Mouse (Mus musculus) fat pad, adult 2 months (tissue): ENCODE results near the gene Mettl24.
"Not testable (repeated sequence)": the region's sequence is repeated elsewhere in the genome, so short reads cannot be mapped to it uniquely, and the experiment has no call there.

Experiments used
- DNase-seq: peaks from one replicate; pipeline ENCODE4 v3.0.0-alpha.2; 2011; ENCODE audit warnings: low read depth, low spot score; ENCODE audit errors: extremely low read depth

Gene Mettl24

DNA sequence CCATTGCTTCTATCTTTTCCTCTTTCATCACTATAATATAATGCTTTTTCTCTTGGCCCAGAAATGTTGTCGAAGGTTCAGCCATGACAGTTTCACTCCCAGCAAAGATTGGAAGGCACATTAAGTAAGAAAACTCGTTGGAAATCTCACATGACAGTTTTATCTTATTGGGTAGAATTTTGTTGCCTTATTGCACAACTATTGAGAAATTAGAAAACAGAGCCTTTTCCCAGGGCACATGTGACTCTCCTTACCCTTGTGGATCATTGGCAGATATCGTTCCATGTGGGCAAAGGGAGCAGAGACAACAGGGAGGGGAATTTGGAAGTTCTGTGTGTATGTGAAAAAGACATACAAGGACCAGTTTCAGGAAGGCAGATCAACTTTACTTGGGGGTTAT, 107.3 kb downstream of the Mettl24 start:
- DNase-seq: no peak

DNA sequence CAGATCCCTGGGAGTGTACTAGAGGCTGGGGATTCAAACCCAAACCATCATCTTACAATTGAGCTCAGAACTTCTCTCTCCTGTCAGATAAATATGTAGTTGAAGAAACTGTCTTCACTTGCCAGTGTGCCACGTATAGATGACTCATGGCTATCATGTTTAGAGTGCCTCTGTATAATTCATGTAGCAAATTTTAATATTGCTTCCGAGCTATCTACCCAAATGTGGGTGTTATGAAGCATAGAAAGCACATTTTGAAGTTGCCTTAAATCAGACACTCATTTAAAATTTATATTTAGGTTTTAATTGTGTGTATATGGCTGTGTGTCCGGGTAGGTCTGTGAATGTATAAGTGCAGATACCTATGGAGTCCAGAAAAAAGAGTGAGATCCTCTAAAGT, 109.0 kb downstream of the Mettl24 start:
- no peak for DNase-seq

DNA sequence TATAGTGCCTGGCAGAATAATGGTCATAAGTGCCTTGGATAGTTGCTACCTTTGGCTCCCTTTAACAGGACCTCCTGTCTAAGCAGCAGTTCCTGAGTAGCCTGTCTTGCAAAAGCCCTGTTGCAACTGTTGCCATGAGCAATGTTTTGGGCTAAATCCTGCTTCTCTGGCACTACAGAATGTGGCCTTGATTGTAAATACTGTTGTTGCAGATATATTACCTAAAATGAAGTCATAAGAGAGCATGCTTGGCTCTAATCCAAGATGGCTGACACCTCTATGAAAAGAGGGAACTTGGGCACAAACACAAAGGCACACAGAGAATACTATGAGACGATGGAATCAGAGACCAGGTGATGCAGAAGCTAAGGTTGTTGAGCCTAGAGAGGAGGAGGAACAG, 122.1 kb downstream of the Mettl24 start:
- DNase-seq: no peak

DNA sequence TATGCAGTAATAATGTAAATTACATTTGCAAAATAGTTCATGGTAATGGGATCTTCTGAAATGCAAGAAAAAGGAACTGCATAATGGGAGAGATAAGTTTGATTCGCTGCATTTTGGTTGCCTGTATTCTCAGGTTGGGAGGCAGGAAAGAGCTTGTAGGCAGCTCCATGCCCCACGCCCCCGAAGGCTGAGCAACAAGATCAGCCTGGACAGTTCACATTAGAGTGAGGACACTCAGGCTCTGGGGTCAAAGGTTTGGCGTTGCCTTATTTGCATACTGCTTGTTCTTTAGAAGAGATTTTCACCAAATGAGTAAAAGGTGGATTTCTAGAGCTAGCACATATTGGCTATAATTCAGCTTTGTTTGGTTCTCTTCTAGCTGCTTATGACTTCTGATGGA, 123.1 kb downstream of the Mettl24 start:
- no peak for DNase-seq

DNA sequence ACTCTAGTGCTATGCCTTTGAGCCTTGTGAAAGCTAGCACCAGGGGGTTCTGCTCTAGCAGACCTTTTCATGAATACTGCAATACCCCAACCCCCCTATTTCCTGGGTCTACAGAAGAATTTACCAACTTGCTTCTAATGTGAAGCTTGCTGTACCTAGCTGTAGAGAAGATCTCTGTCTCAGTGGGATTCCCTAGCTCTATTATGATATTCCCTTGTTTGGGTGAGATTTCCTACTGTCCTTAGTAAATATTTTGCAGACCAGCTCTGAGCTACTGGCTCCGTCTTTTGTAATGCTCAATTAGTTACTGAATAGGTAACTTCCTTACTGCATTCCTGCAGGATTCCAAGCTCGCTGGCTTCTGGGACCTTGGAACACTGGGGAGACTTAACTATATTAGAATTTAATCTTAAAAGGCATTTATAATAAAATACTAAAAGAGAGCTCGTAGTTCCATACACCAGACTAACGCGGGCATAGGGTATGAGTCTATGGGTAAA, 126.4 kb downstream of the Mettl24 start:
- not testable (repeated sequence) for DNase-seq

DNA sequence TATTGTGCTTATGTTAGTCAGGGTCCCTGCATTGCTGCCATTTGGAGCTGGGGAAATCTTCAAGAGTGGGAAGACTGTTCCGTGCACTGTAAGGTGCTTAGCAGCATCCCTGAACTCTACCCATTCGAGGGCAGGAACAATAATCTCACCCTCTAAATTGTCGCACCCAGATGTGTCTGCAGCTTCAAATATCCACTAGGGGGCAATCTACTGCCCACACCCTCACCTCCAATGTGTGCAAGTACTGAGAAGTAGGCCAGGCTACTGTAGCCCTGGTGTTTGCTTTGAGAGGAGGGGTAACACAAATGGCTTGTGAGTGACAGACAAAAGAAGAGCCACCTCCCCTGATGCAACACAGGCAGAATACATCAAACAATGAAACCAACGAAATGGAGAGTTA, 130.5 kb downstream of the Mettl24 start:
- no peak for DNase-seq

DNA sequence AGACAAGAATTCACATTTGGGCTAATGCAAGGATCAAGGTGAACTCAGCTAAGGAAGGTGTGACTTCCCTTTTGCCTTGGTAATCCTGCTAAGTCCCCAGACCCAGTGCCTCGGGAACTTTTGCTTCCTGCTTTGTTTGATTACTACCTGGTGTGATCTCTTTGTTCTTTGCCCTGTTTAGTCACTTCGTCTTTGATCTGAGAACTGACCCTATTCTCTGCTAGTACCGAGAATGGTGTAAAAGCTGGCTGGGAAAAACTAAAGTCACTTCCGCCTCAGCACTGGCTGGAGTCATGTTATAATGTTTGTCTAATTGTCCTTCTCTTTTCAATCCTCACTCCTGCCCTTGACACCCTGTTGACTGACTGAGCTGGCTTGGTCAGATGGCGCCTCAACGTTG, 133.4 kb downstream of the Mettl24 start:
- DNase-seq: no peak

DNA sequence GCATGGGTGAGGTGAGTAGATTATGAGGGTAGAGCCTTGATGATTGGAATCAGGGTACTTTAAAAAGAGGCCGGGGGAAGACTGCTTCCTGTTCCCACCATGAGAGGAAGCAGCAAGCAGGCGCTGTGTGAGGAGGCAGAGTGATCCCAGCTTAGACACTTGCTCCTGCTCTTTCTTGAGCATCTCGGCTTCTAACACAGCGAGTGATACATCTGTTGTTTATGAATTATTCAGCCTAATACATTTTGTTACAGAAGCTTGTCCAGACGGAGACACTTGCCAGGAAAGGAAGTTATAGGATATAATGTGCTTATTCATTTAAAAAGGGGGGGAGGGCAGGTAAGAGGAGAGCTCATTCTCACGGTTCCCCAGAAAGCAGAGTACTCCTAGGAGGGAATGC, 142.9 kb downstream of the Mettl24 start:
- no peak for DNase-seq

DNA sequence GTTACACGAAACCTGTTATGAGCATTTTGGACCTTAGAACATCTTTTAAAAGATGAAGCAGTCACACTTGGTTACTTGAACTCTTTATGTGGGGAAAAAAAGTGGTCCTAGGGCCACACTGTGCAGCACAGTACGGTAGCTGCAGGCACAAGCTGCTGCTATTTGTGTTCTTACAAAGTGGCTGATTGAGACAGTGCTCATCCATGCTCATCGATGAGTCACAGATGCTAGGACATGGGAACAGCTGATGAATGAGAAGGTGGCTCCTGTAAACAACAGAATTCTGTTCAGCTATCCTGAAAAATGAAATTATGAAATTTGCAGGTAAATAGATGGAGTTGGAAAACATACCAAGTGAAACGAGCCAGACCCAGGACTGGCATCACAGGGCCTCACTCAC, 144.6 kb downstream of the Mettl24 start:
- DNase-seq: no peak

DNA sequence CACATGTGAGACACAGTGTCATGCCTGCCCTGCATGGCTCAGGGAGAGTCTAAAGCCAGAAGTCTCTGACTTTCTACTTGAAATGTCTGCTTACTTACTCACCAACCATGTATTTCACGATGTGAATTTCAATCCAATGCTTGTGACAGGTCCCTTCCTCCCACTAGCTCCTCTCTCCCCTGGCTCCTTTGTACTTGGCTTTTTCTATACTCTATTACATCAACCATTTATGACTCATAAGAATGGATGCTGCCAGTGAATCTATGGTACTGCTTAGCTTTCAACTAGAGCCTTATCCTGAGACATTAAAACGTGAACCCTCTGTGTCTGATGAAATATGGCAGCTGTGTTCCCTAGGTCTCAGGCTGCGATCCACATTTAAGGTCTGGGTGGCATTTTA, 147.2 kb downstream of the Mettl24 start:
- DNase-seq: no peak

DNA sequence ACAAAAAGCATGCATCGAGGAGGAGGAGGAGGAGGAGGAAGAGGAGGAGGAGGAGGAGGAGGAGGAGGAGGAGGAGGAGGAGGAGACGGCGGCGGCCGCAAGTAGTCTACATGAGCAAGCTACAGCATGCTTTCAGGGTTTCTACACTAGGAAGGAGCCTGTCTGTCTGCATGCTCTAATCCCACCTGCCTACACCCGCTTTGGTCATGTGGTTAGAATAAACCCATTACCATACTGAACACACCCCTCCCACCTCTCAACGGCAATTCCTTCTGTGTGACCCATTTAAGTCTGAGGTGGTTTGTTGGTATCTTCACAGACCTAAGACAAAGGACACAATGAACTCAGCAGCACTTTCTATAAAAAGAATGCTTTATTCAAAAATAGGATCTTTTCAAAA, 148.2 kb downstream of the Mettl24 start:
- DNase-seq: no peak

DNA sequence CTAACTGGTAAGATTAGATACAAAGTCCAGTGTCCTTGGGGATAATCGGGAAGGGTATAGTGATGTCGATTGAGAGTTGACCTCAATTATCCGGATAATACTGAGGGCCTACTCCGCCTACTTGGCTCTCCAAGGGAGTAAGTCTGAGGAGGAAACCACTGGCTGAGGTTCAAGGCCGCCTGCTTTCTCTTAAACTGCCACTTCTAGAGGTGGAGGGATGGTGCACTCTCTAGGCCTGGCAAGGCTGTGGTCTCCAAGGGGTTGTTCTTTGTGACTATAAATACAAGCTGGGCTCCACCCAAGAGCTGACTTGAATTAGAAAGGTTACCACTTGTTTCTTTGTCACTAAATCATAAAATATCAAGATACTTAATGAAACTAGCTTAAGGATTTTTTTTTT, 157.0 kb downstream of the Mettl24 start:
- DNase-seq: no peak

DNA sequence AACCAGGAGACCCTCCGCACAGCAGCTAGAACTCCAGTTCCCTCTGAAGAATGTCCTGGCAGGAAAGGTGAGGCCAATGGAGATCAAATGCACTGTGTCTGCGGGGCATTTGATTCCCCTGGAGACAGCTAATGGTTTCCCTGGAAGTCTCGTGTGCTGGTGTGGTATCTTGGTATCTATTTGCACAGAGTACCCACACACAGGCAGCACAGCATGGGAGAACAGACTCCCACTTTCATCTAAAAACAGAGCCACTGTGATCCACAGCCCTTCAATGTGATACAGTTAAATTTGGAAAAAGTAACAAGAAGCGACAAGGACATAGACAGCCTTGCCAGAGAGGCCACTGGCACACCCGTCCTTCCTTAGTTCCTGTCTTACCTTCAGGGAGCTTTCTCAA, 160.8 kb downstream of the Mettl24 start:
- DNase-seq: no peak

DNA sequence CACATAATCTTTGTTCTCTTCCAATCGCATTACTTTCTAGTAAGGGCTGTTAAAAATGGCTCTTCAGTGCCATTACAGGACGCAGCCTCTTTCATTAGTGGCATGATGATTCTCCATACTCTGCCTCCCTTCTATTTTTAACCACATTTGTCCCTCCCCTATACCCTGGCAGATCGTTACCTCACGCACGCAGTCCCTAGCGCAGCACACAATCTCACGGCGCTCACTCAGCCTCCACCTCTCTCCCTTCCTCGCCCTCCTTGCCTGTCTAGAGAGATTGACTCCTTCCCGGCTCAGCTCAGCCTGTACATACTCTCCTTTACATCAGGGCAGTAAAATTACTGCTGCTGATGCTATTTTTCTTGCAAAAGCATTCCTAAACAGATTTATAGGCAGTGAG, 161.5 kb downstream of the Mettl24 start:
- DNase-seq: no peak

DNA sequence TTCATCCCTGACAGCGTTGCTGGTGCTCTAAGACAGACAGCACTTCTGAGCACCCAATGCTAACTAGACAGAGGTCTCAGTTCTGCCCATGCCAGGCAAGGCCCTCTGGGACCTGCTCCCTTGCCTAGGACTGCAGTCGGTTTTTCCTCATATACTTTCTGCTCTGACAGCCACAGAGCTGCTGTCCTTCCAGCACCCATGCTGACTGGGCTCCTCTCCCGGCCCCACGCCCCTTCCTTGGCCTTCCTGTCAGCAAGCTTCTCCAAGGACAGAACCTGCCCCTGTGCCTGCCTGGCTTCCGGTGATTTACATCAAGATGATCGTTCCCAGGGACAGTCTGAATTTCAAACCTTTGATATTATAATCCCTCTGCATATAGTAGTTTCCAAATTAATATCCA, 162.5 kb downstream of the Mettl24 start:
- no peak for DNase-seq

DNA sequence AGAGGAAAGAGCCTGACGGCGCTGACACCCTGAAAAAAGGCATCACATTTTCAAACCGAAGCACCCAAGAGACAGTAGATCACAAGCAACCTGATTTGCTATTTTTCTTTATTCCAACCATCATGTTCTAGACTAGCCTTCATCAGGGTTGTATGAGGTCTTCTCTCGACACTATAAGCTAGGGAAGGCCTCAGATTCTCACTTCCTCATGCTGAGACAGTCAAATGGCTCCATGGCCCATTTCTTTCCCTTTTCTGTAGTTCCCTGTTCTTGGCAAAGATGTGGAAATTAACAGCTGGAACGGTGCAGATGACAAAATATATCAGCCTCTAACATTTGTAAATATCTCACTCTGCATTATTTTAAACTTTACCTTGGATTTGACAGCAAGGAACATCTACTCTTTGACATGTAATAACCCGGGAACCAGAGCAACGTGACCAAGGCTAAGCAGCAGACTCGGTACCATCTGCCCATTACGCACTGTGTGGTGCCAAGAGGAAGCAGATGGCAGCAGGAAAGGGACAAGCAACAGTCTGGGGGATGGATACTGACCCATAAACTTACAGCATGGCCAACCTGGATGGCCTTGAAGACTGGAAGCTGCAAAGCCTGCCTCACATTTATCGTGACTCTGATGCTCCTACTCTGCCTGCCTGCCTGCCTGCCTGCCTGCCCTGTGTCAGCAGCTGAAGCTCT, 164.2 kb downstream of the Mettl24 start:
- DNase-seq: no peak

DNA sequence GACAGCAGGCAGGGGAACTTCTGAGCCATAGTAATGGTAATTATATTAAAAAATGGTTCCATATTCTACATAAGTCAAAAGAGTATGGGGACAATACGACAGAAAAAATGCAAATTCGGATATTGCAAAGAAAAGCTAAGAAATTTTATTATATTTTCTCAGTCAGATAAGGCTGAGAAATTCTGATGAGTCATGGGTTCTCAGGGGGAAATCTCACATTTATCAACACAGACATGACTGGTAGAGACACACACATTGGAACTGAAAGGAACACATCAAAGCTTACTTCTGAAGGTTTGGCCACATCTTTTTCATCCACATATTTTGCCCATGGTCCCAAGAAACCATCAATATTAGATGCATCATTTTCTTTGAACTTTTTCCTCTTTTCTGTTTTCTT, 167.6 kb downstream of the Mettl24 start:
- no peak for DNase-seq

DNA sequence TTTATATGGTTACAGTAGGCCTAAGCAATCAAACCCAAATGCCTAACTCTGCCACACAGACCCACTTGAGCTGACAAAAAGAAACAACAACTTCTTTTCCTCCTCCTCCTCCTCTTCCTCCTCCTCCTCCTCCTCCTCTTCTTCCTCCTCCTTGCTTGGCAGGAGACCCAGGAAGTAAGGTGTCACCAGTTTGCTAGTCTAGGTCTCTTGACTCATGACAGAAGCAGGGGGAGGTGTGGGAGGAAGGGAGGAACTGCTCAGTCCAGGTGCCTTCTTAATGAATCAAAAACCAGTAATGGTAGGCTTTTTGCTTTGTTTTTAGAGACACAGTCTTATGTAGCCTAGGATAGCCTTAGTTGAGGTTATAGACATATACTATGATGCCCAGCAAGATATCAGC, 168.1 kb downstream of the Mettl24 start:
- no peak for DNase-seq

DNA sequence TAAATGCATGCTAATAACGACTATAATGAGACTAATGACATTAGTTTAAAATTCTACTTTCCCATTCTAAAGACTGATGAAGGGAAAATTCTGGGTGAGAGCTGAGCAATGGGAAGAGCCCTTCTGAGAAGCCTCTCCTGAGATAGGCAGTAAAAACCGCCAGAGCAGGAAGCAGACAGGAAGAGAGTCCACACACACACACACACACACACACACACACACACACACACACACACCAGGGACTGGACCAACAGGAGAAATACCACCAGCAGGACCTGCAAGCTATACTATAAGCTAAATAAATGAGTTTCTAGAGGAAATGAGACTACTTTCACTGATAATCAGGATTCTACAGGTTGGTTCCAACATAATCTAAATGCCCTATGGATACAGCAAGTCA, 172.5 kb downstream of the Mettl24 start:
- no peak for DNase-seq

DNA sequence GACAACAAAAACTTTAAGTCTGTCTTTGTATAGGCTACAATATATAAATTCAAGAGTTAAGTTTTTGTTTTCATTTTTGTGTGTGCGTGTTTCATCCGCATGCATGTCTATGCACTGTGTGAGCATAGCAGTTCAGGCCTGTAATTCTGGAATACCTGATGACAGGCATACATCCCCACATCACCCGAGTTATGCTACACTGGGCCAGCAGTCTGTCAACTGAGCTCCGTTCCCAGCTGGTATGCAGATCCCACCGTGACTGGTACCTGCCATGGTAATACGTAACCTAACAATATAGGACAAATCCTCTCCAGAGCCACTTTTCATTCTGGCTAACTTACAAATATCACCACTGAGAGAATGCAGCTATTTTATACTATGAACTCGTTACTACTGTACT, 173.6 kb downstream of the Mettl24 start:
- no peak for DNase-seq

DNA sequence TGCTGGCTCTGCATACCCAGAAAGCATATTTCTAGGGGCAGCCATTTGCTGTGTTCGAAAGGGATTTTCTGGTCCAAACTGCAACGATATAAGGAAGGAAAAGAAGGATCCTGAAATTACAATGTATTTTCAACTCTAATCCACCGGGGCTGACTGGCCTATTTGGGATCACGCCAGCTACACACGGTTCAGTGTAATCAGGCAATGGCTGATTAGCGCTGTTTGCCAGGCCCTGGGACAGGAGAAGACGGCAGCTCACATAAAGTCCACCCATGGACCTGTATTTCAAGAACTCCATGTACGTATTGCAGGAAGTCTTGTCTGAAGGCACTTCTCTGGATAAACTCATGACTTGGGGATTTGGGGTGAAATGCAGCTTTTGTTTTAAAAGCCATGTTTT, 174.5 kb downstream of the Mettl24 start:
- DNase-seq: no peak
